ENCODE assay signal across 8 mouse cellular contexts in the genomic region with DNA sequence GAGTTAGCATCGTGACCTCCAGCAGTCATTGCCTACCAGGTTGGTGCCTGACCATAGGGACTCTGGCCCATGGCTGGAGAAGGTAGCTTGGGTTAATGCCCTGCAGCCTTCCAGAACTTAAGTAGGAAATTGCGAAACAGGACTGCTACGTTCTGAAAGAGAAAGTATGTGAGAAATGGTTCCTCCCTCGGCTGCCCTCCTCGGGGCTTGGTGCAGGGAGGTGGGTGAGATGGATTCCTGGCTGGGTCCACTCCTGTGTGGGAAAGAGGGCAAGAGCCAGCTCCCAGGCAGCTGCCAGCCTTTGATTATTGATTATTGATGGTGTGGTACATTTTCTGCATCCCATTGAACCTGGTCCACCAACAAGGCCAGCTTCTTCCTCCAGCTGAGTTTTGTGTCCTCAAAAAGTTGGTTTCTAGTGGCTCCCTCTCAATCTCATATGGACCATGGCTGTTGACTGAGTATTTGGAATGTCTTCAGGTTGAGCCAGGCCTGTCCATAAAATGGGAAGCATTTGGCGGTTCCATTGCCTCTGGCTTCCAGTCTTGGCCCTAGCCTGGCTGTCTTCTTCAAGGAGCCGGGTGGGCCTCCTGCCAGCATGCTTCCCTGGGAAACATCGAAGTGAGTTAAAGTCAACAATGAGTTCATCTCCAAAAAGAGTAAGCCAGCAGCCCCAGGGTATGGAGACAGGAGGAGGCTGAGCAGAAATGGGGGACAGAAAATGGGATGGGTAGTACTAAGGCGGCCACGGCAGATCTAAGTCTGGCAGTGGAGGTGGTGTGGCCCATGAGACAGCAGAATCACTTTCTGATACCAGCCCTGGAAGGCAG. TPM values are rescaled to one million over a fixed set of nuclear protein-coding genes. Genes with fewer than 3 reads are reported as not detected.
A peak's percentile ranks its signal among the peaks of the same experiment; 100 is the strongest.
DNase-seq lines count a peak whose midpoint lies in the region; ATAC-seq lines count a peak whose summit lies in the region.

Gnl2 (plus strand) TSS at position 780 of the 830 bp plus-strand sequence.

- H3K9me3 ChIP-seq in embryonic facial prominence, embryonic 14.5 days (ENCODE audit: control insufficient read depth, low read length) = no peaks in the 10 kb centered on the region
- no peaks in the 10 kb centered on the region for H3K9me3 ChIP-seq in heart, embryonic 11.5 days (replicated peaks; ENCODE audit: control insufficient read depth, low read length)

- no peak within 1 kb of the TSS for H3K4me2 ChIP-seq in embryonic facial prominence, embryonic 14.5 days (ENCODE audit: low read depth, low read length)
- no peak within 1 kb of the TSS for H3K4me2 ChIP-seq in heart, embryonic 11.5 days

- no peaks in the 10 kb centered on the region for H3K36me3 ChIP-seq in embryonic facial prominence, embryonic 14.5 days (ENCODE audit: control insufficient read depth, insufficient read depth, low read length)
- no peaks in the 10 kb centered on the region for H3K36me3 ChIP-seq in heart, embryonic 11.5 days (ENCODE audit: control insufficient read depth, insufficient read depth, low read length)
- H3K36me3 ChIP-seq in macrophage (ENCODE audit: inconsistent target) = no peaks in the 10 kb centered on the region

- no peak for ATAC-seq in embryonic facial prominence, embryonic 14.5 days (ENCODE audit: low read depth)
- no peak for ATAC-seq in heart, embryonic 11.5 days (replicated peaks; ENCODE audit: insufficient number of reproducible peaks, low FRiP score, low TSS enrichment)

- H3K79me2 ChIP-seq in macrophage (ENCODE audit: inconsistent target) = no peaks in the 10 kb centered on the region

- 77% methylated on average over 10 of the region's 10 CpGs for WGBS in embryonic facial prominence, embryonic 14.5 days
- 75% methylated on average over 10 of the region's 10 CpGs for WGBS in heart, embryonic 11.5 days (ENCODE audit: insufficient replicate concordance)
- WGBS in macrophage (ENCODE audit: missing documents) = 51% methylated on average over 10 of the region's 10 CpGs

- H3K9ac ChIP-seq in embryonic facial prominence, embryonic 14.5 days (ENCODE audit: low read depth, low read length) = no peak within 1 kb of the TSS
- H3K9ac ChIP-seq in heart, embryonic 11.5 days (ENCODE audit: low read depth, low read length) = no peak within 1 kb of the TSS

- no peaks in the 10 kb centered on the region; the same call in 1 of the 2 replicates for H3K4me1 ChIP-seq in embryonic facial prominence, embryonic 14.5 days (ENCODE audit: control insufficient read depth, insufficient read depth, low read length)
- no peaks in the 10 kb centered on the region for H3K4me1 ChIP-seq in heart, embryonic 11.5 days (ENCODE audit: control insufficient read depth, insufficient read depth, low read length)

- no peak within 1 kb of the TSS for H3K27ac ChIP-seq in embryonic facial prominence, embryonic 14.5 days (replicated peaks; ENCODE audit: low read depth, low read length)
- no peak within 1 kb of the TSS for H3K27ac ChIP-seq in heart, embryonic 11.5 days (ENCODE audit: low read depth, low read length)
- no peak within 1 kb of the TSS for H3K27ac ChIP-seq in macrophage

- peak; percentile 47 for DNase-seq in ovary, postnatal 36 days (ENCODE audit: low spot score)
- DNase-seq in ovary, adult 18-20 months (ENCODE audit: low spot score) = no peak
- DNase-seq in embryonic facial prominence, embryonic 14.5 days (ENCODE audit: low spot score) = peak; percentile 51
- DNase-seq in left cerebral cortex, adult 8-10 months (ENCODE audit: low spot score in 2 of 2) = no peak
- DNase-seq in retina, embryonic 14.5 days (ENCODE audit: low spot score) = no peak
- no peak for DNase-seq in right cerebral cortex, adult 2 months (ENCODE audit: low spot score in 2 of 2)

- peaks cover 7% of the 10 kb centered on the region; the same call in 1 of the 2 replicates for H3K27me3 ChIP-seq in embryonic facial prominence, embryonic 14.5 days (replicated peaks; ENCODE audit: control insufficient read depth, insufficient read depth, low read length)
- H3K27me3 ChIP-seq in heart, embryonic 11.5 days (ENCODE audit: control insufficient read depth, insufficient read depth, low read length) = peaks cover 6% of the 10 kb centered on the region; the same call in 1 of the 2 replicates

- H3K4me3 ChIP-seq in embryonic facial prominence, embryonic 14.5 days (ENCODE audit: low read depth, low read length) = no peak within 1 kb of the TSS
- no peak within 1 kb of the TSS for H3K4me3 ChIP-seq in heart, embryonic 11.5 days (ENCODE audit: low read depth, low read length)
- H3K4me3 ChIP-seq in macrophage (ENCODE audit: inconsistent target) = no peak within 1 kb of the TSS

RNA-seq across cellular contexts. Expression of gene Gnl2, which starts in this region (rescaled TPM):
- 72.5 and 81.2 TPM in 2 replicates for polyA plus RNA-seq in embryonic facial prominence, embryonic 14.5 days (2014; fragmentation: Nextera tagmentation; extraction: Ambion mirVana)
- polyA plus RNA-seq in heart, embryonic 11.5 days (2014; fragmentation: Nextera tagmentation; extraction: Ambion mirVana) = 61.9 and 65.9 TPM in 2 replicates
- 10 to 100 TPM; 54.2 to 67.7 (median 64.1) TPM for total RNA-seq in left cerebral cortex, adult 8-10 months (2022)
- total RNA-seq in macrophage (2018; cell fraction: chromatin; rRNA removed) = 100 to 1,000 TPM in 25 of 26 experiments, 10 to 100 TPM in 1; 98.2 to 159 (median 121) TPM
- 10 to 100 TPM; 18.5 to 26.6 (median 22.7) TPM for total RNA-seq in macrophage (2018; cell fraction: cytosol; rRNA removed)
- 100 to 1,000 TPM in 1 of 26 experiments, 10 to 100 TPM in 25; 30.2 to 100 (median 62.0) TPM for total RNA-seq in macrophage (2018; cell fraction: nucleus; rRNA removed)
- 26.3 to 51.8 TPM (median 39.8 TPM) in 3 replicates for polyA plus RNA-seq in macrophage (2018)

Comparison
In these comparisons a context has a peak if more than half of its experiments do, and no peak if none do; other contexts are left out.
1. DNase-seq: peak in ovary, postnatal 36 days (single experiment) and embryonic facial prominence, embryonic 14.5 days (single experiment); none in ovary, adult 18-20 months (single experiment), left cerebral cortex, adult 8-10 months (0 of 2), retina, embryonic 14.5 days (single experiment) and right cerebral cortex, adult 2 months (0 of 2).